Mouse (Mus musculus) adrenal gland, postnatal 4 days (tissue): ENCODE measurements around the gene Lasp1. TPM values are rescaled to one million over a fixed set of nuclear protein-coding genes. Genes with fewer than 3 reads are reported as not detected.
A peak's percentile ranks its signal among the peaks of the same experiment; 100 is the strongest.

ENCODE experiments used
- DNase-seq, 2 experiments: peaks; one replicate each; pipeline ENCODE4 v3.0.0; 2021 to 2022; ENCODE audit warnings: low spot score in 2 of 2, mixed read lengths in 2 of 2
- long read RNA-seq, 2 experiments: library from polyadenylated mRNA; stranded (forward); transcript quantifications; one replicate each; pipeline ENCODE4 v2.0.0; 2021
- total RNA-seq, 2 experiments: library from RNA; stranded (reverse); gene quantifications; 2 replicates each; pipeline ENCODE4 v1.2.3; 2021

The Lasp1 gene
- total RNA-seq = 100 to 1,000 TPM; 184 to 192 TPM
- long read RNA-seq, experiment 1, transcript Lasp1-205 (3 exons, 758 nt) = minor isoform, 7 of 106 reads
- long read RNA-seq, experiment 1, transcript Lasp1-201 (7 exons, 3,540 nt) = major isoform, 62 of 106 reads
- long read RNA-seq, experiment 1, partial matches to known transcripts = 6 of 106 reads
- long read RNA-seq, experiment 1, other reads (novel, unspliced or antisense) = 30 of 106 reads
- long read RNA-seq, experiment 2, transcript Lasp1-201 (7 exons, 3,540 nt) = major isoform, 140 of 294 reads
- long read RNA-seq, experiment 2, transcript Lasp1-205 (3 exons, 758 nt) = minor isoform, 15 of 294 reads
- long read RNA-seq, experiment 2, partial matches to known transcripts = 133 of 294 reads
- long read RNA-seq, experiment 2, other reads (novel, unspliced or antisense) = 6 of 294 reads

GRCm38 (mm10) chr11:97798782-97799145, at the start of gene Lasp1:
Gene Lasp1, plus strand, starts transcription at chr11:97799000.
- DNase-seq = peak; percentile 74 to 78

- DNase-seq = no peak
Measured at GRCm38 (mm10) chr11:97753277-97753676, 45.5 kb upstream of the Lasp1 start.

GRCm38 (mm10) chr11:97758125-97758524, 40.7 kb upstream of the Lasp1 start:
- DNase-seq = no peak

GRCm38 (mm10) chr11:97758942-97759341, 39.9 kb upstream of the Lasp1 start:
- DNase-seq = no peak

GRCm38 (mm10) chr11:97761638-97762037, 37.2 kb upstream of the Lasp1 start:
- DNase-seq = no peak

GRCm38 (mm10) chr11:97766154-97766881, 32.5 kb upstream of the Lasp1 start, which contains the start of gene Cwc25:
Gene Cwc25, minus strand, starts transcription at chr11:97766556.
- peak; percentile 85 to 86 for DNase-seq

GRCm38 (mm10) chr11:97769704-97770103, 29.1 kb upstream of the Lasp1 start:
- no peak for DNase-seq

GRCm38 (mm10) chr11:97771410-97771809, 27.4 kb upstream of the Lasp1 start:
- DNase-seq = no peak

GRCm38 (mm10) chr11:97775186-97775585, 23.6 kb upstream of the Lasp1 start:
- no peak for DNase-seq

- no peak for DNase-seq
Measured at GRCm38 (mm10) chr11:97775808-97776496, 22.8 kb upstream of the Lasp1 start, which contains the start of gene 1700001P01Rik. Gene 1700001P01Rik, minus strand, starts transcription at chr11:97775918.

- DNase-seq = no peak
Measured at GRCm38 (mm10) chr11:97776497-97777128, 22.2 kb upstream of the Lasp1 start.

GRCm38 (mm10) chr11:97777129-97777529, 21.7 kb upstream of the Lasp1 start:
- DNase-seq = no peak

- no peak for DNase-seq
Measured at GRCm38 (mm10) chr11:97778918-97779317, 19.9 kb upstream of the Lasp1 start.

GRCm38 (mm10) chr11:97779968-97780701, 18.7 kb upstream of the Lasp1 start:
- DNase-seq = no peak

- DNase-seq = no peak
Measured at GRCm38 (mm10) chr11:97781478-97781831, 17.3 kb upstream of the Lasp1 start.

- DNase-seq = peak; percentile 98 to 99
Measured at GRCm38 (mm10) chr11:97781832-97782563, 16.8 kb upstream of the Lasp1 start, which contains the start of gene Rpl23. Gene Rpl23, minus strand, starts transcription at chr11:97782437.

- DNase-seq = no peak
Measured at GRCm38 (mm10) chr11:97782564-97782895, 16.3 kb upstream of the Lasp1 start.

- DNase-seq = no peak
Measured at GRCm38 (mm10) chr11:97787961-97788360, 10.8 kb upstream of the Lasp1 start.

- DNase-seq = no peak
Measured at GRCm38 (mm10) chr11:97789727-97790126, 9.1 kb upstream of the Lasp1 start.
